8 mouse cellular contexts compared by ENCODE assay signal in genomic region chr14:40894576-40895247, GRCm38 (mm10). TPM values are rescaled to one million over a fixed set of nuclear protein-coding genes. Genes with fewer than 3 reads are reported as not detected.
DNase-seq lines count a peak whose midpoint lies in the region; ATAC-seq and TF ChIP-seq lines count a peak whose summit lies in the region.

No protein-coding gene starts in this region.

- peaks cover 2% of the 10 kb centered on the region for H3K27me3 ChIP-seq in CH12.LX (replicated peaks)
- H3K27me3 ChIP-seq in forebrain, embryonic 11.5 days (ENCODE audit: control insufficient read depth, insufficient read depth, low read length) = no peaks in the 10 kb centered on the region
- H3K27me3 ChIP-seq in heart, embryonic 15.5 days = no peaks in the 10 kb centered on the region
- no peaks in the 10 kb centered on the region for H3K27me3 ChIP-seq in liver, embryonic 13.5 days
- H3K27me3 ChIP-seq in neural tube, embryonic 11.5 days (ENCODE audit: control insufficient read depth, insufficient read depth, low read length) = no peaks in the 10 kb centered on the region
- H3K27me3 ChIP-seq in stomach, embryonic 15.5 days (replicated peaks) = no peaks in the 10 kb centered on the region

- TF ChIP-seq POLR2A in CH12.LX (IDR thresholded peaks at IDR 0.05; ENCODE audit: low read depth, low read length) = no peak

- H3K4me3 ChIP-seq in CH12.LX (replicated peaks in 1 of 3; ENCODE audit: low read depth in 2 of 3, low read length in 2 of 3, poor library complexity in 1 of 3) = no peak overlapping the region
- H3K4me3 ChIP-seq in forebrain, embryonic 11.5 days (ENCODE audit: low read depth, low read length) = no peak overlapping the region
- peak overlapping the region; percentile 11 for H3K4me3 ChIP-seq in heart, embryonic 15.5 days
- H3K4me3 ChIP-seq in liver, embryonic 13.5 days (replicated peaks) = no peak overlapping the region
- no peak overlapping the region for H3K4me3 ChIP-seq in neural tube, embryonic 11.5 days (ENCODE audit: low read depth, low read length)
- H3K4me3 ChIP-seq in stomach, embryonic 15.5 days (replicated peaks) = no peak overlapping the region; the same call in 1 of the 2 replicates

- in situ Hi-C loops in CH12.LX (cut with MboI; ENCODE audit: low pct_ligation_motif_present, low pct_unique_long_range_greater_than_20kb, low sequenced_read_pairs) = no loop called here

- WGBS in forebrain, embryonic 11.5 days = 15% methylated on average over 23 of the region's 23 CpGs
- WGBS in heart, embryonic 15.5 days = 13% methylated on average over 23 of the region's 23 CpGs
- WGBS in liver, embryonic 13.5 days (ENCODE audit: insufficient replicate concordance) = 14% methylated on average over 23 of the region's 23 CpGs
- 17% methylated on average over 23 of the region's 23 CpGs for WGBS in neural tube, embryonic 11.5 days
- 9% methylated on average over 23 of the region's 23 CpGs for WGBS in stomach, embryonic 15.5 days

- peak; percentile 77 for DNase-seq in CH12.LX (ENCODE audit: extremely low read depth)
- peak; percentile 51 for DNase-seq in c-Kit-positive CD71-negative TER-119-negative erythroid progenitor cells, embryonic 14.5 days (ENCODE audit: low read depth)
- peak; percentile 89 for DNase-seq in forebrain, embryonic 11.5 days (ENCODE audit: low spot score)
- peak; percentile 87 for DNase-seq in kidney, postnatal 14 days
- DNase-seq in liver, embryonic 13.5 days = peak; percentile 54
- DNase-seq in neural tube, embryonic 11.5 days (ENCODE audit: low spot score) = peak; percentile 83

- dilution Hi-C loops in CH12.LX (cut with MboI; ENCODE audit: extremely low pct_ligation_motif_present, extremely low pct_unique_long_range_greater_than_20kb, low sequenced_read_pairs) = no loop called here

- H3K4me1 ChIP-seq in CH12.LX (ENCODE audit: control insufficient read depth in 1 of 2, insufficient read depth in 2 of 2) = peaks cover 0 to 14% of the 10 kb centered on the region in 2 experiments; a peak in 2 of 4 replicates
- 0 out of 2 replicates have a peak, but pooled peaks cover 2% of the 10 kb centered on the region for H3K4me1 ChIP-seq in forebrain, embryonic 11.5 days (replicated peaks; ENCODE audit: control insufficient read depth, insufficient read depth, low read length)
- H3K4me1 ChIP-seq in heart, embryonic 15.5 days (replicated peaks) = peaks cover 16% of the 10 kb centered on the region; the same call in 1 of the 2 replicates
- peaks cover 19% of the 10 kb centered on the region for H3K4me1 ChIP-seq in liver, embryonic 13.5 days (replicated peaks)
- H3K4me1 ChIP-seq in neural tube, embryonic 11.5 days (ENCODE audit: control insufficient read depth, insufficient read depth, low read length) = no peaks in the 10 kb centered on the region
- H3K4me1 ChIP-seq in stomach, embryonic 15.5 days = peaks cover 5% of the 10 kb centered on the region; the same call in 1 of the 2 replicates

- TF ChIP-seq EP300 in CH12.LX (IDR thresholded peaks at IDR 0.05; ENCODE audit: low read length) = no peak

- peak overlapping the region; percentile 63 for H3K4me2 ChIP-seq in CH12.LX (ENCODE audit: insufficient read depth, low read depth, poor library complexity, severe bottlenecking)
- H3K4me2 ChIP-seq in forebrain, embryonic 11.5 days (ENCODE audit: low read depth, low read length, severe bottlenecking) = peak overlapping the region; percentile 39
- peak overlapping the region; percentile 55 for H3K4me2 ChIP-seq in heart, embryonic 15.5 days
- H3K4me2 ChIP-seq in liver, embryonic 13.5 days = peak overlapping the region; percentile 41
- H3K4me2 ChIP-seq in neural tube, embryonic 11.5 days (ENCODE audit: low read depth) = peak overlapping the region; percentile 33
- H3K4me2 ChIP-seq in stomach, embryonic 15.5 days = peak overlapping the region; percentile 58

- H3K36me3 ChIP-seq in CH12.LX (replicated peaks in 1 of 2; ENCODE audit: control insufficient read depth in 1 of 2, insufficient read depth in 1 of 2, low read length in 1 of 2) = no peaks in the 10 kb centered on the region
- no peaks in the 10 kb centered on the region for H3K36me3 ChIP-seq in forebrain, embryonic 11.5 days (ENCODE audit: control insufficient read depth, insufficient read depth, low read length)
- no peaks in the 10 kb centered on the region for H3K36me3 ChIP-seq in heart, embryonic 15.5 days
- no peaks in the 10 kb centered on the region for H3K36me3 ChIP-seq in liver, embryonic 13.5 days
- no peaks in the 10 kb centered on the region for H3K36me3 ChIP-seq in neural tube, embryonic 11.5 days (ENCODE audit: control insufficient read depth, insufficient read depth, low read length)
- H3K36me3 ChIP-seq in stomach, embryonic 15.5 days = no peaks in the 10 kb centered on the region

- no peak overlapping the region for H3K27ac ChIP-seq in CH12.LX (ENCODE audit: insufficient read depth, low read depth)
- no peak overlapping the region for H3K27ac ChIP-seq in forebrain, embryonic 11.5 days (ENCODE audit: low read depth, low read length)
- no peak overlapping the region for H3K27ac ChIP-seq in heart, embryonic 15.5 days
- H3K27ac ChIP-seq in liver, embryonic 13.5 days = no peak overlapping the region
- H3K27ac ChIP-seq in neural tube, embryonic 11.5 days (ENCODE audit: low read depth, low read length) = no peak overlapping the region
- no peak overlapping the region for H3K27ac ChIP-seq in stomach, embryonic 15.5 days

- H3K9me3 ChIP-seq in CH12.LX (replicated peaks; ENCODE audit: low read length) = no peaks in the 10 kb centered on the region
- H3K9me3 ChIP-seq in forebrain, embryonic 11.5 days (ENCODE audit: control insufficient read depth, low read length) = no peaks in the 10 kb centered on the region
- H3K9me3 ChIP-seq in heart, embryonic 15.5 days (replicated peaks) = no peaks in the 10 kb centered on the region
- H3K9me3 ChIP-seq in liver, embryonic 13.5 days (replicated peaks) = no peaks in the 10 kb centered on the region
- H3K9me3 ChIP-seq in neural tube, embryonic 11.5 days (ENCODE audit: control insufficient read depth, low read length) = no peaks in the 10 kb centered on the region
- H3K9me3 ChIP-seq in stomach, embryonic 15.5 days = no peaks in the 10 kb centered on the region

- H3K9ac ChIP-seq in CH12.LX (ENCODE audit: insufficient read depth, low read depth) = no peak overlapping the region
- no peak overlapping the region for H3K9ac ChIP-seq in forebrain, embryonic 11.5 days (ENCODE audit: low read length)
- no peak overlapping the region for H3K9ac ChIP-seq in heart, embryonic 15.5 days
- no peak overlapping the region for H3K9ac ChIP-seq in liver, embryonic 13.5 days
- no peak overlapping the region for H3K9ac ChIP-seq in neural tube, embryonic 11.5 days (ENCODE audit: low read length)
- no peak overlapping the region for H3K9ac ChIP-seq in stomach, embryonic 15.5 days

- ATAC-seq in forebrain, embryonic 11.5 days (replicated peaks; ENCODE audit: low FRiP score) = peak; percentile 82
- peak; percentile 65 for ATAC-seq in heart, embryonic 15.5 days (replicated peaks; ENCODE audit: insufficient number of reproducible peaks, insufficient read depth, low FRiP score, low read depth)
- peak; percentile 59; the same call in 1 of the 2 replicates for ATAC-seq in liver, embryonic 13.5 days (ENCODE audit: low read depth)
- ATAC-seq in neural tube, embryonic 11.5 days (ENCODE audit: insufficient read depth, low FRiP score, low TSS enrichment) = peak; percentile 60; the same call in 1 of the 2 replicates
- peak; percentile 72 for ATAC-seq in stomach, embryonic 15.5 days (ENCODE audit: insufficient read depth, low FRiP score, low read depth)

- TF ChIP-seq RAD21 in CH12.LX (IDR thresholded peaks at IDR 0.05; ENCODE audit: low read depth, low read length) = peak; percentile 70

- no peaks in the 10 kb centered on the region for H3K79me2 ChIP-seq in CH12.LX (replicated peaks; ENCODE audit: control insufficient read depth, extremely low read depth, insufficient read depth, poor library complexity, severe bottlenecking)

- TF ChIP-seq CTCF in CH12.LX (conservative IDR thresholded peaks at IDR 0.05 in 1 of 2, IDR thresholded peaks at IDR 0.05 in 1 of 2; ENCODE audit: low read depth in 2 of 2, low read length in 2 of 2) = peak; percentile 44 to 84

TF ChIP-seq in CH12.LX, 34 proteins besides CTCF, POLR2A, EP300 and RAD21 (continues in another document):
- TF ChIP-seq ZMIZ1 (IDR thresholded peaks at IDR 0.05; ENCODE audit: low read depth, low read length) (no peak), TCF12 (IDR thresholded peaks at IDR 0.05; ENCODE audit: low read depth, low read length) (peak; percentile 46; the same call in 1 of the 2 replicates), BHLHE40 (IDR thresholded peaks at IDR 0.05; ENCODE audit: low read depth, low read length) (0 out of 2 replicates have a peak, but pooled peaks have one; percentile 13), RCOR1 (conservative IDR thresholded peaks at IDR 0.05; ENCODE audit: low read depth, low read length) (no peak), ZC3H11A (IDR thresholded peaks at IDR 0.05; ENCODE audit: low read depth, low read length) (no peak), NRF1 (IDR thresholded peaks at IDR 0.05; ENCODE audit: low read depth, low read length) (no peak), POLR2AphosphoS2 (IDR thresholded peaks at IDR 0.05; ENCODE audit: low read depth, low read length) (no peak), UBTF (IDR thresholded peaks at IDR 0.05; ENCODE audit: low read depth, low read length) (no peak), NELFE (IDR thresholded peaks at IDR 0.05; ENCODE audit: low read depth, low read length) (no peak), JUN (IDR thresholded peaks at IDR 0.05; ENCODE audit: insufficient read depth, low read depth, low read length) (no peak), MAFK (IDR thresholded peaks at IDR 0.05; ENCODE audit: insufficient replicate concordance, low read length) (no peak), ELF1 (IDR thresholded peaks at IDR 0.05; ENCODE audit: low read depth, low read length) (no peak), MYC (IDR thresholded peaks at IDR 0.05; ENCODE audit: low read depth, low read length) (peak; percentile 97), ETS1 (conservative IDR thresholded peaks at IDR 0.05; ENCODE audit: low read depth, low read length) (no peak), ZNF384 (IDR thresholded peaks at IDR 0.05; ENCODE audit: low read depth, low read length) (no peak), CHD1 (IDR thresholded peaks at IDR 0.05; ENCODE audit: low read depth, low read length) (no peak), MXI1 (IDR thresholded peaks at IDR 0.05; ENCODE audit: low read depth, low read length) (peak; percentile 95)

RNA-seq across cellular contexts. Expression of gene Sh2d4b, which starts 1.6 kb away (rescaled TPM):
- total RNA-seq in CH12.LX (2012; rRNA removed) (0.04 TPM in 1 of 2 replicates, not detected in the other), CH12.LX (2014; rRNA removed) (not detected in 2 replicates)
- 0.12 and 0.17 TPM in 2 replicates for polyA plus RNA-seq in CH12.LX (2012; ENCODE audit: insufficient read length, low read depth)
- polyA plus RNA-seq in forebrain, embryonic 11.5 days (2014; fragmentation: Nextera tagmentation; extraction: Ambion mirVana) = 0.96 and 1.4 TPM in 2 replicates
- 0.69 and 4.3 TPM in 2 replicates for polyA plus RNA-seq in heart, embryonic 15.5 days (2015; fragmentation: Nextera tagmentation; extraction: Ambion mirVana)
- 0.15 and 0.20 TPM in 2 replicates for polyA plus RNA-seq in liver, embryonic 13.5 days (2015; fragmentation: Nextera tagmentation; extraction: Ambion mirVana)
- polyA plus RNA-seq in neural tube, embryonic 11.5 days (2014; fragmentation: Nextera tagmentation; extraction: Ambion mirVana) = 1.5 and 1.6 TPM in 2 replicates
- polyA plus RNA-seq in stomach, embryonic 15.5 days (2015; fragmentation: Nextera tagmentation; extraction: Ambion mirVana) = 0.39 and 0.57 TPM in 2 replicates
